Mouse (Mus musculus) cerebral cortex, adult 2 months (tissue): ENCODE measurements around the gene Rapgef1.

ENCODE experiments used
- WGBS: fragments of 180-500 bp; shearing (Covaris S2); methylation state at CpG from one replicate; pipeline ENCODE4 v1.1.7; 2018; 5-methylcytosine and 5-hydroxymethylcytosine counted together

Gene Rapgef1

DNA sequence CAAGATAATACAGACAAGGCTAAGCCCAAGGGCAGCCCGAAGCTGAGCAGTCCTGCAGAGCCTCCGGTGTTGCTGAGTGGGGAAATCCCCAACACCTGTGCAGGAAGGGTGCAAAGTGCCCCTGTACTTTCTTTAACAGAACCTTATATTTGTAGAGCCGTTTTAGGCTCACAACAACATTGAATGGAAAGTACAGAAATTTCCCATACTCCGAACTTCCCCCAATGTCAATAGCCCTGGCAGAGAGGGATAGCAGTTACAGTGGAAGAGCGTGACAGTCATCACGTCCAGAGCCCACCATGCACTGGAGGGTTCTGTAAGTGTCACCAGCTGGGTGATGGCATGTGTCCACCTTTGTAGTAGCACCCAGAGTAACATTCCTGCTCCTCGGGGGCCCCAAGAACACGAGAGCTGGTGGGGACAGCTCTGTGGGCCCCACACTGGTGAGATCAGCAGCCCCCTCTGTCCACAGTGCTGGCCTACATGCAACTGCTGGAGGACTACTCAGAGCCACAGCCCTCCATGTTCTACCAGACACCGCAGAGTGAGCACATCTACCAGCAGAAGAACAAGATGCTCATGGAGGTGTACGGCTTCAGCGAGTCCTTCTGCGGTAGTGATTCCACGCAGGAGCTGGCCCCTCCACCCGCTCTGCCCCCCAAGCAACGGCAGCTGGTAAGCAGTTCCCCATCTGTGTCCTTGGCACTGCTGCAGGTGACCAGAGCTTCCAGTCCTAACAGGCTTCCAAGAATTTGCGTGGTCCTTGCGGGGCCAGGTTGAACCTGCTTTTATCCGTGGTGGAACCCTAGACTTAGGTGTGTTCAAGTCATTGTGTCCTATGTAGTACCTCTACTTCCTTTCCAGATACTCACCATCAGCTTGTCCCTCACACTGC, 87.5 kb downstream of the Rapgef1 start:
- 82% methylated on average over 18 of the region's 18 CpGs for WGBS

DNA sequence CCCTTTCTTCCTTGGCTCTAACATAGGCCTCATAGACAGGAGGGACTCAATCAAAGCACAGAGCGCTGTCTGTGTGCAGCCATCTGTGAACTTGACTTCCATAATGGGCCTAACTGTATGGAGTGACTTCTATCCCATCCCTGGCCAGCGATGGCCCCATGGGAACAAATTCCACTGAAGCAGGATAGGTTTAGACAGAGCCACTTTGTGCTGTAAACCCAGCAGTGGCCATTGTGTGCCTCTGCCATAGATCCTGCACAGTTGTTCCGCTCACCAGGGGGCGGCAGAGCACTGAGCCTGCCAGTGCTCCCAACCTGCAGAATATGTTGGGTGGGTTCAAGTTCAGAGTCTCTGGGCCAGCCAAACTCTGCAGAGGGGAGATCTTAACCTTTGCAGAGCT, 88.2 kb downstream of the Rapgef1 start:
- WGBS, result 76% methylated on average over 4 of the region's 4 CpGs

DNA sequence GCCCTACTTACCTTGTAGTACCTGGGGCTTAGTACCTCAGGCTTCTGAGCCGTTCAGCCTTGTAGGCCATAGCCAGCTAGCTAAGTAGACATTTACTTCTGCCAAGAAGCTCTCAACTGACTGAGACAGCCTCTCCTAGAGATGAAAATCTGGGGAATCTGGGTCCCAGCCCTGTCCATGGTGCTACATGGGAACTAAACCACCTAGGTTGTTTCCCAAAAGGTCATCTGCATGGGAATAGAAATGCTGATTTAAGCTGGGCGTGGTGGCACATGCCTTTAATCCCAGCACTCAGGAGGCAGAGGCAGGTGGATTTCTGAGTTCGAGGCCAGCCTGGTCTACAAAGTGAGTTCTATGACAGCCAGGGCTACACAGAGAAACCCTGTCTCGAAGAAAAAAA, 88.7 kb downstream of the Rapgef1 start:
- 93% methylated on average over 4 of the region's 4 CpGs for WGBS

DNA sequence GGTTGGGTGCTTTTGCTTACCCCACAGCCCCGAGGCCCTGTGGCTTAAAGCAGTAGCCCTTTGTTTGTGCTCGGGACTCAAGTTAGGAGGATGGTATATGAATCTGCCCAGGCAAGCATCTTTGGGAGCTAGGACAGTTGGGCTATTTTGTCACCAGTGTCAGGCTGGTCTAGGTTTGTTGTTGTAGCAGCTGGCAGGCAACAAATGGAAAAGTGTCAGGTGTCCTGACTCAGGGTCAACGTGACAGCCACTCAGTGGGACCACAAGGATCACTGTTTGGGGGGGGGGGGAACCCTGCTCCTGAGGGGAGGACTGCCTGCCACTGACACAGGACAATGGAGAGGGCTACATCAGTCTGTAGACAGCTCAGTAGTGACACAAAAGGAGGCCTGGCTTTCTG, 91.5 kb downstream of the Rapgef1 start:
- WGBS, result 73% methylated on average over 3 of the region's 3 CpGs

DNA sequence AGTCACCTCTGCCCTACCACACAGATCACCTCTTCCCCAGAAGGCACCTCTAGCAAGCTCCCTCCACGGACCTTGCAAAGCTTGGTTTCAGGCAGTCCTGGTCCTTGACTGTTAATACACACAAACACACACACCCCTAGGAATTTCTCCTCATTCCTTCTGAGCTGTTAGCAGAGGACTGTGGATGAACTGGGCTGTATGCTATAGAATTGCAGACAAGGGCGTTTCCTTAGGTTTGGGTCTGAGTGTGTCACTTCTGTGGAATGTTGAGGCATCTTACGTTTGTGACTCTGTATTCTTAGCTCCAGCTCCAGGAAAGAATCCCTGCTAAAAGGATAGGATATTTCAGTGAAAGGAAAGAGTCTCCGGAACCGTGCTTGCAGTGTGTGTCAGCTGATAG, 92.4 kb downstream of the Rapgef1 start:
- WGBS, result 65% methylated on average over 5 of the region's 5 CpGs

DNA sequence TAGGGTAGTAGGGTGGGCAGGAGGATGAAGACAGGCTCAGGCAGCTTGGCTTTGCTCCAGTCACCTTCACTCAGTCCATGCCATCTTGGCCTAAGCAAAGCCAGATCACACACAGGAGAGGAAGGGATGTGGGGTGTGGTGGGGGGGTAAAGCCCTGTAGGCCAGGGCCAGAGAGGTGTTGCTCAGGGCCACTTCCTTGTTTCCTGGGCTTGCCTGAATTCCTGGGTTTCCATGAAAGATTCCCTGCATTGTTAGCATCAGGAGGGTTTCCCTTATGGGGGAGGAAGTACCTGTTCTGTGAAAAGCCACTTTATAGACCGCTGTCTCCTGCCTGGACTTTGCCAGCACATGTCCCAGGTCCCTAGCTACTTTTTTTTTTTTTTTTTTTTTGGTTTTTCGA, 94.0 kb downstream of the Rapgef1 start:
- WGBS, result 73% methylated on average over 2 of the region's 2 CpGs

DNA sequence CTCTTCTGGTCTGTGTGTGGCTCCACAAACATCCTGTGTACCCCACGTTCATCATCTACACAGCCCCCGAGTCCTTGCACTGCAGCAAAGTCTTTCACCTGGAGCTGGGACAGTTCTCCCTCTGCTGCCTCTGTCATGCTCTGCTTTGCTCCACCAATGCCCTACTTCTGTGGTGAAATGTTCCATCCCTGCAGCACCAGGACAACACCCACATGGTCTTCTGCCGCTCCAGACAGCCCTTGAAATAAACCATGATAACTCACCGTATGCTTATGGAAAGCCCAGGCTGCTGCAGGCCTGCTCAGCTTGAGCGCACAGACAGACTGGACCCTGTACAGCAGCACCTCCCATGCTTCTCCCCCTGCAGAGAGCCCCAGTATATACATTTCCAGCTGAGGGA, 94.6 kb downstream of the Rapgef1 start:
- 58% methylated on average over 5 of the region's 5 CpGs for WGBS

DNA sequence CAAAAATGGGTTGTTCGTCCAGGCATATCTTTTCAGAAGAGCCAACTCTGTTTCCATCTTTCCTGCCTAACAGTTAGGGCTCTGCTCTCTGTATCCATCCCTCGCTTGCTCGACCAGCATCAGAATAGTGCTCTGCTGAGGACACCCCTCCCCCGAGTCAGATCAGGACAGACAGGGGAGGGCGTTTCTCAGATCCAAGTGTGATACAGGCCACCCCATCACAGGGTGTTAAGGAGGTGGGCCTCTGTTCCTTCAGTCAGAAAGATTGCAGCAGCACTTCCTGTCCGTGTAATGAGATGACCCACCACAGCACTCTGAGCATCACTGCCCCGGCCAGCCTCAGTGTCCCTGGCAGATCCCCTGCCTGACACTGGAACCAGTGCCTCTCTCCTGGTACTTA, 96.6 kb downstream of the Rapgef1 start:
- 48% methylated on average over 7 of the region's 7 CpGs for WGBS

DNA sequence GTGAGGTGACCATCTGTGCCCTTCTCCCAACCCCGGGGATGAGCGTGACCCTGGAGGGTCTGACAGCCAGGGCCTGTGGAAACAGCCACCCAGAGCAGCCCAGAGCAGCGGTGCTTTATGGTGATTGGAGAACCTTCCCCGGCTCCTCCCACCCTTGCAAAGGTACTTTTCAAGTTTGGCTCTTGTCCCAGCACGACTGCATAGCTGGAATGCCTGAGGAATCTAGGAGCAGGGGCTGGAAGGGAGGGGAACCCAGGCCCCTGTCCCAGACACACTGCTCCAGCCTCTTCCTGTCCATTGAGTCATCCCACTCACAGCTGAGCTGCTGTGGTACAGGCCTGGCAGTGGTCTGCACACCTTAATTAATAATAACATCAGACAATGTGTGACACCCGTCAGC, 97.2 kb downstream of the Rapgef1 start:
- 38% methylated on average over 6 of the region's 6 CpGs for WGBS

DNA sequence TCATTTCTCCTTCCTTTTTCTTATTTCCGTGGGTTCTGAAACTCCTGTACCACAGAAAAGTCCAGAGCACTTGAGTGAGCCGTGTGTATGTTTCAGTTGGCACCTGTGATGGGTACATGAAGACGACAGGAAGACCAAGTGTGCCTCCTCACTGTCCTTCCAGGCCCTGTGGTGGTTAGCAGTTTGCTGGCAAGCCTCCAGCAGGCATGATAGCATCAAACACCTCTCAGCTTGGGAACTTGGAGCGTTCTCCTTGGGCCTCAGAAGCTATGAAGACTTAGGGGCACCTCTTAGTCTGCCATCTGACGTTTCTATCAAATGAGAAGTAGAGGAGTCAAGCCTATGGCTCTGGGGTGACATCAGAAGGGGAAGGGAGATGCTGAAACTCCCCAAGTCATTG, 99.1 kb downstream of the Rapgef1 start:
- 82% methylated on average over 5 of the region's 5 CpGs for WGBS

DNA sequence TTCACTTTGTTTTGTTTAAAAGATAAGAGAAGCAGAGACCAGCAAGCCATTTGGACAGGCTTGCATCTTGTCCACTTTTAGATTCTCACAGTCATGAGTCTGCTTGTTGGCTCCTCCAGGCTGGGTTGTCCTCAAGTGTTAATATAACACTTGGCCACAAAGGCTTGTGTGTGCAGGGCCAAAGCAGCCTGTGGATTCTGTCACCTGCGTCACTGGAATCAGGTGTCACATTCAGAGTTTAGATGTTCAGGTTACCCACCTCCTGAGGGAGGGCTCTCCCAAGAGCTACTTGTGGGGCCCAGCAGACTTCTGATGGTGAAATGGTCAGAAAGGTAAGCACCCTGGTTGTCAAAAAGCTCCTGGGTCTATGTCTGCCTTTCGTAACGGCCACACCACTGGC, 103.6 kb downstream of the Rapgef1 start:
- 94% methylated on average over 3 of the region's 3 CpGs for WGBS

DNA sequence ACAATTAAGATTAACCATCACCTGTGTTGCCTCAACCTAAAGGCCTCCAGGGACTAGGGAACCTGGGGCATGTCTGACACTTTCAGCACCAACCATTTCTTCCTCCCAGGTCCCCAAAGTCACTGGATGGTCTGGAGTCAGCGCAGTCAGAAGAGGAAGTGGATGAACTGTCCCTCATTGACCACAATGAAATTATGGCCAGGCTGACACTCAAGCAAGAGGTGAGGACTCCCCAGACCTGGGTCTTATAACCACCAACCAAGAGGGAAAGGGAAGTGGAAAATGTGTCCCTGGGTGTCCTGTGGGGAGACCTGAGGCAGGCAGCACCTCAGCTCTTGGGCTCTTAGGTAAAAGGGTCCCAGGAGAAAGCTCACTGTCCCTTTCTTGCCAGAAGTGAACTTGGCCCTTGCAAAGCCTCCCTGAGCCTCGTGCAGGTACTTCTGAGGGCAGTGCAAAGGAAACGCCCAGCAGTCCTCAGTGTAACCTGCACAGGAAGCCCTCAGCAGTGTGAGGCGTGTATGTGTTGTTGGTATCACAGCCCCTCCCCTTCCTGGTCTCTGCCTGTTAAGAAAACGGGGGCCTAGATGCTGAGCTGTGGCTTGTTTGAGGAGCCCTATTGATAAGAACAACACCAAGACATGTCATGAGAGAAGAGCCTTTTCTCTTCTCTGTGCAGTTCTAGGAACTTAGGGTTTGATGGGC, 105.3 kb downstream of the Rapgef1 start:
- WGBS, result 75% methylated on average over 5 of the region's 5 CpGs

DNA sequence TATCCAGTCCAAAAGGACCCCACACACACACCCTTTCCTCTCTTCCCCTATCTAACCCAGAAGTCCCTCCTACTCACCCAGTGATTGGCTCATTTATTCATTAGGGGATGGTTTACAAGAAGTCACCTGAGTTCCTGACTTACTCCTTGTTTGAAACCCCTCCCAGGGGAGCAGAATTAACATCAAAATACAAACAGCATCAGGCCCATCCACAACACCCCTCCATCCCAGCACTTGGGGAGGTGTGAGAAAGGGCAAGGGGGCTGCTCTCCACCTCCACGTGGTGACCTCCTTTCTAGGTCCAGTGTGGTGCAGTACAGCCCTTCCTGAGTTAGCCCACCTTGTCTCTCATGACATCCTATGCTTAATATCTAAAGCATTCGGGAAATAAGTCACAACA, 110.0 kb downstream of the Rapgef1 start:
- 61% methylated on average over 2 of the region's 2 CpGs for WGBS

DNA sequence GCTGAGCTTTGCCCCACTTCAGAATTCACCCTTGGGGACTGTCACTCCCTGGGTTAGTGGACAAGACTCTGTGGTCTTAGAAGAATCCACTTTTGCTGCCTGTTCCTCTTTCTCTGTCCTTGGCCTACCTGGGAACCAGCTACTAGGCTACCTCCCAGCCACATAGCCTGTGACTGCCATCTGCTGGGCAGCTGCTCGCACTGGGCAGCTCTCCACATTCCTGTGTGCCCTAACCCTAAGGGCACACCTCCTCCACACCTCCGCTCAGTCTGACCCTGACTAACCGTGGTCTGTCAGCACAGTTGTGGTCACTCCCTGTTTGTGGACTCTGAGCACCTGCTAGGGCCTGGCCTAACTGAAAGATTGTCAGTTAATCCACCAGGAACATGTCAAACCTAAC, 112.0 kb downstream of the Rapgef1 start:
- 71% methylated on average over 3 of the region's 3 CpGs for WGBS

DNA sequence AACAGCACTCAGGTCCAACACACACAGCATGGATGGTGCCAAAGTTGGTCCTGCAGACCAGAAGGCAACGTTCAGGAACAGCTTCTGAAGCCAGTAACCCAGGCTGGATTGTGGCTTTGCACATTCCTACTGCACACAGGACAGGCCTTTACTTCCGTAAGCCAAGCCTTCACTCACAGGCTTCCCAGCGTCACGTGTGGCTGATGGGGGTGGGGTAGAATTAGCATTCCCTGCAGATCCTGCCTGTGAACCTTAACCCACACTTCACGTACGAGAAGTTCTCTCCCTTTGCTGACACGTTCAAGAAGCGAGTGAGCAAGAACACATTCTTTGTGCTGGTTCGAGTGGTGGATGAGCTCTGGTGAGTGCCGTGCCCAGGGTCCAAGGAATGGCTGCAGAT, 113.0 kb downstream of the Rapgef1 start:
- WGBS, result 86% methylated on average over 10 of the region's 10 CpGs

DNA sequence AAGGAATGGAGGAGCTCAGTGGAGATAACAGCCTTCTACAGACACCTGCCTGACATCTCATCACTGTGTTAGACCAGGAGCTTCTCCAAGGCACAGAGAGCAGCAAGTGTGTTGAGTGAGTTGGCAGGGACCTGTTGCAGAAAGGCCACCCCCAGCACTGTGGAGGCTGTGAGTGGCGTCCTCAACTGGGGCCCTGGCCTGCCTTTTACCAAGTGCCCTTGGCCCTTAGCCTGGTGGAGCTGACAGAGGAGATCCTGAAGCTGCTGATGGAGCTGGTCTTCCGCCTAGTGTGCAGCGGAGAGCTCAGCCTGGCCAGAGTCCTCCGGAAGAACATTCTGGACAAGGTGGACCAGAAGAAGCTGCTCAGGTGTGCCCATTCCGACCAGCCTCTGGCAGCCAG, 113.8 kb downstream of the Rapgef1 start:
- WGBS, result 92% methylated on average over 5 of the region's 5 CpGs

DNA sequence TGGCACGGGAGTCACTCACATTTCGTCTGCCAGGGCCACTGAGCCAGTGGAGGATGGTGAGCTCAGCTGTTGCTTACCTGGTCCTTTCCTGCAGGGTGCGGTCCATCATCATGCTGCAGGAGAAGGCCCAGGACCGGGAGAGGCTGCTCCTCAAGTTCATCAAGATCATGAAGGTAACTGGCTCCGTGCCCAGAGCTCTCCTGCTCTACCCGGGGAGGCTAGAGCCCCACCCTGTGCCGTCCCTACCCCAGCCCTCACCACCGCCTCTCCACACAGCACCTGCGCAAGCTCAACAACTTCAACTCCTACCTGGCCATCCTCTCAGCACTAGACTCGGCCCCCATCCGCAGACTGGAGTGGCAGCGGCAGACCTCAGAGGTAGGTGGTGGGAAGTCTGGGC, 116.2 kb downstream of the Rapgef1 start:
- WGBS, result 91% methylated on average over 12 of the region's 12 CpGs

DNA sequence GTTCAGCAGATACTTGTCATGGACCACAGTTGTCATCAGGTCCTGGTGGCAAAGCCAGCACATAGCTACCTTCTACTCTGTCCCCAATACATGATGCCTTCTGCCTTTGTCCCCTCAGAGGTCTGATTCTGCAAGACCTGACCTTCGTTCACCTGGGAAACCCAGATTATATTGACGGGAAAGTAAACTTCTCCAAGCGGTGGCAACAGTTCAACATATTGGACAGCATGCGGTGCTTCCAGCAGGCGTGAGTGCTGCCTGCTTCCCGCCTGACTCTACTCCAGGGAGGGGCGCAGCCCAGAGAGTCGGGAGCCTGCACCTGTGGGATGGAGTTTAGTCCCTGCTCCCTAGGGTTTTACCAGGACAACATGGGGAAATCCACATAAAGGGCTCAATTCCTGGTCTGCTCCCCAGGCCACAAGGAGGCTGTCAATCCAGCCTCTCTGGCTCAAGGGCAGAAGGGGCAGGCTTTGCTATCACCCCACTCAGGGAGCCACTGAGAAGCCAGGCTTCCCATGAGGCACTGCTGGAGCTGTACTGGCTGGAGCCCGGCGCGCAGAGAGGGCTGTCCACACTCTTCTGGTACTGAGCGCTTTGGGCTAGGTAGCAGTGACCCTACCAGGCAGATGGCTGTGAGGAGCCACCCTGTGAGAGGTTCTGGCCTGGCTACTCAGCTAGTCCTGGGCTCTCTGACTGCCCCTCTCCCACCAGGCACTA, 117.8 kb downstream of the Rapgef1 start:
- whole genome bisulfite sequencing, result 84% methylated on average over 12 of the region's 12 CpGs

DNA sequence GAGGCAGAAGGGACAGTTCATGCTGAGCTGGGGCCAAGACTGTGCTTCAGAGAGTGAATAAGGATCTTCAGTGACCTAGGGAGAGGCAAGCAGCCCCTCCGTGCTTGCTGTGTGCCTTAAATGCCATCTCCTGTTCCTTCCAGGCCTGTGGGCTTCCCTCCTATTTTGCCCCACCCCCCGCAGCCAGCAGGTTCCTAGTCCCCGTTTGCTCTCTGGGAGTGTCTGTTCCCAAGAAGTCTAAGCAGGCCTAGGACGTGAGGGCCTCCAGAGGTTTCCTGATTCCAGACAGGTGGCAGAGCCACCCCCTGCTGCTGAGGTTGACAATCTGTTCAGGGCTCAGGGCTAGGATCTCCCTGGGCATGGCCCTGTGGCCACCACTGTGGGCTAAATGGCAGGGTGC, 119.3 kb downstream of the Rapgef1 start:
- 71% methylated on average over 4 of the region's 4 CpGs for WGBS

DNA sequence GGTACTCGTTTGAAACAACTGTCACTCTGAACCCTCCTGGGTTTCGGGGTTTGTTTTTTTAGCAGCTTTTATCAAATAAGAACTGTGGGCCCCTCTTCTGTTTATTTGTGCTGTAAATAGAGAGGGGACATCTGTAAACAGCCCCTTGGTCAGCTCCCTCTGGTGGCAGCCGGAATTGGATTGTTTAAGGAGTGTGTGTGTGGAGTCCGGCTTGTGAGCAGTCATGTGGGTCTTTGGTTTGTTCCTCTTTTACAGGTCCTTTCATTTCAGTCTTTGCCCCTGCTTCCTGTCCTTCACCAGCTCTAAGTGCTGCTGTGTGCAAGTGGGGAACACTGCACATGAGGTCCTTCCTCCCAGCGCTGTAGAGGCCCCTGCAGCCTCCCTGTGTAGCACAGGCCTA, 119.8 kb downstream of the Rapgef1 start:
- WGBS, result 71% methylated on average over 5 of the region's 5 CpGs

DNA sequence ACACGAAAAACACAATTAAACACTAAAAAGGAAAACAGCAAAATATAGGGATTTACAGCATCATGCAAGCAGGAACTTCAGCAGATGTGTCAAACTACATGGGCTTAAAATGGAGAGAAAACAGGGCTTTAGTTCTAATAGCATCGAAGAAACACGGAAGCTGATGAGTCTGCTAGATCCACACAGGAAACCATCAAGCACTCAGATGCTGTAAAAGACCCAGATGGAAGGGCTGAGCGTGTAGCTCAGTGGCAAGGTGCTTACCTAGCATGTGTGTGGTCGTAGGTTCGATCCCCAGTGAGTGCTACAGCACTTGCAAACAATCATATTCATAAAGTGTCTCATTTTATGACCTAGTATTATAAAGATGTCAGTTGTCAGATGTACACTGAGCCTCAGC, 121.7 kb downstream of the Rapgef1 start:
- WGBS, result 88% methylated on average over 6 of the region's 6 CpGs

DNA sequence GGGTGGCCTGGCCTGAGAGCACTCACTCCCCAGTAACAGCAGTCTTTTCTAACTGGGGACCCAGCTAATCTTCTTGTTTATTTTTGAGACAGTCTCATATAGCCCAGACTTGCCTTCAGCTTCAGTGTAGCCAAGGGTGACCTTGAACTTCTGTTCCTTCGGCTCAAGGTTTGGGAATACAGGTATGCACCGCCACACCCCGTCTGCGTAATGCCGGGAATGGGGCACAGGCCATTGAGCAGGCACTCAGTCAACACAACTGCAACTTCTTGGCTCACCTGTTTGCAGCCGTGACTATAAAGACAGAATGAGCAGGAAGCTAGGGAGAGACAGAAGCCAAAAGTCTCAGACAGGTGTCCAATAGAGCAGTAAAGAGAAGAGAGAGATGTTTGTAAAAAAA, 124.7 kb downstream of the Rapgef1 start:
- 90% methylated on average over 6 of the region's 6 CpGs for WGBS
